Comparison of ENCODE assay signal across 8 mouse cellular contexts in the genomic region with DNA sequence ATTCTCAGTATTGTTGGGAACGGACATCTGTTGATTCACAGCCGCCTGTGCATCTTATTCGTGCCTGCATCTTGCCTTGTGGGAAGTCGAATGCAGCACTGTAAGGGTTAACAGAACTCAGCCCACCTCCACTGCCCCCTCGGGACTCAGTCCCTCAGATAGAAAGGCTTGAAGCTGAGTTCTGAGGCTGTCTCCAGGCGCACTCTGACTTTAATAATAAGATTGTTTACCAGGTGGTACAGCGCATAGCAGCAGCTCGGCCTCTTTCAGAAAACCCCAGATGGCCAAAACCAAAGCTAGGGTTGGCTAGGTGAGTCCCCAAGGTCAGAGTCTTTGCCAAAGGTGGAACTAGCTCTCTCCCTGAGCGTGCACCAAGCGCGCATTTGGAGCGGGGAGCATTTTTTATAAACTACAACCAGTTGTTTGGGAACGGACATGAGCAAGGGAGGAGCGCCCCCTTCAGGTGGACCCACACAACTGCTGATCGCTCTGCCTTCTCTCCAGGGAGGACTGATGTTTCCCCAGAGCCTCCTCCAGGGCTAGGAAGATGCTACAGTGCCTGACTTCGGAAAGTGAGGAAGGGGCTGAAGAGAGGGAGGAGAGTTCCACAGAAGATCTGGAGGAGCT. TPM values are rescaled to one million over a fixed set of nuclear protein-coding genes. Genes with fewer than 3 reads are reported as not detected.
DNase-seq lines count a peak whose midpoint lies in the region; ATAC-seq and TF ChIP-seq lines count a peak whose summit lies in the region.

A gene (plus strand): TSS at position 548 of the 627 bp plus-strand sequence.

- no peak for ATAC-seq in heart, embryonic 16.5 days (replicated peaks; ENCODE audit: extremely low read depth, insufficient read depth, low FRiP score)
- ATAC-seq in liver, postnatal 0 days, result no peak
- no peak for ATAC-seq in neural tube, embryonic 14.5 days (ENCODE audit: low read depth)

- H3K9me3 ChIP-seq in heart, embryonic 16.5 days (replicated peaks; ENCODE audit: control insufficient read depth, low read length), result no peaks in the 10 kb centered on the region
- no peaks in the 10 kb centered on the region for H3K9me3 ChIP-seq in liver, postnatal 0 days (ENCODE audit: low read length)
- no peaks in the 10 kb centered on the region for H3K9me3 ChIP-seq in neural tube, embryonic 14.5 days (ENCODE audit: control insufficient read depth, low read length)

- TF ChIP-seq EP300 in liver, postnatal 0 days (IDR thresholded peaks at IDR 0.05; ENCODE audit: low read depth), result no peak

- no peak within 1 kb of the TSS for H3K27ac ChIP-seq in cortical plate, adult 2 months (ENCODE audit: insufficient read depth, low read length)
- H3K27ac ChIP-seq in heart, embryonic 16.5 days (ENCODE audit: low read length), result no peak within 1 kb of the TSS
- no peak within 1 kb of the TSS for H3K27ac ChIP-seq in liver, postnatal 0 days (ENCODE audit: low read depth)
- no peak within 1 kb of the TSS for H3K27ac ChIP-seq in neural tube, embryonic 14.5 days (ENCODE audit: low read depth, low read length)

- no peaks in the 10 kb centered on the region for H3K4me1 ChIP-seq in cortical plate, adult 2 months (ENCODE audit: control insufficient read depth, insufficient read depth, low read length)
- H3K4me1 ChIP-seq in heart, embryonic 16.5 days (ENCODE audit: control insufficient read depth, insufficient read depth, low read length), result no peaks in the 10 kb centered on the region
- H3K4me1 ChIP-seq in liver, postnatal 0 days (ENCODE audit: insufficient read depth), result no peaks in the 10 kb centered on the region
- no peaks in the 10 kb centered on the region for H3K4me1 ChIP-seq in neural tube, embryonic 14.5 days (ENCODE audit: control insufficient read depth, insufficient read depth, low read length)

- peak; percentile 88 for DNase-seq in A20 (ENCODE audit: low read depth, low spot score)
- peak; percentile 15 for DNase-seq in T-cell, adult 2 months (ENCODE audit: low spot score)
- DNase-seq in kidney, postnatal 14 days, result peak; percentile 66
- peak; percentile 74 for DNase-seq in liver, postnatal 0 days
- peak; percentile 32 for DNase-seq in urinary bladder, postnatal 10 days (ENCODE audit: low spot score)

- H3K4me3 ChIP-seq in cortical plate, adult 2 months (ENCODE audit: insufficient read depth, low read length), result no peak within 1 kb of the TSS
- H3K4me3 ChIP-seq in heart, embryonic 16.5 days (ENCODE audit: low read length), result peak within 1 kb of the TSS; percentile 21; the same call in 1 of the 2 replicates
- H3K4me3 ChIP-seq in liver, postnatal 0 days (ENCODE audit: low read depth, low read length), result no peak within 1 kb of the TSS
- H3K4me3 ChIP-seq in neural tube, embryonic 14.5 days (ENCODE audit: low read depth, low read length), result no peak within 1 kb of the TSS

- H3K27me3 ChIP-seq in heart, embryonic 16.5 days (ENCODE audit: control insufficient read depth, insufficient read depth, low read length), result peaks cover 9% of the 10 kb centered on the region
- 0 out of 2 replicates have a peak, but pooled peaks cover 3% of the 10 kb centered on the region for H3K27me3 ChIP-seq in liver, postnatal 0 days (ENCODE audit: insufficient read depth, low read length)
- H3K27me3 ChIP-seq in neural tube, embryonic 14.5 days (ENCODE audit: control insufficient read depth, insufficient read depth, low read length), result no peaks in the 10 kb centered on the region

- H3K4me2 ChIP-seq in heart, embryonic 16.5 days (ENCODE audit: low read depth, low read length), result peak within 1 kb of the TSS; percentile 58
- peak within 1 kb of the TSS; percentile 47; the same call in 1 of the 2 replicates for H3K4me2 ChIP-seq in liver, postnatal 0 days (ENCODE audit: low read depth, low read length)
- H3K4me2 ChIP-seq in neural tube, embryonic 14.5 days (ENCODE audit: low read depth, low read length), result peak within 1 kb of the TSS; percentile 20; the same call in 1 of the 2 replicates

- no peaks in the 10 kb centered on the region for H3K36me3 ChIP-seq in heart, embryonic 16.5 days (ENCODE audit: control insufficient read depth, insufficient read depth)
- H3K36me3 ChIP-seq in liver, postnatal 0 days (replicated peaks; ENCODE audit: insufficient read depth, low read length), result no peaks in the 10 kb centered on the region
- no peaks in the 10 kb centered on the region for H3K36me3 ChIP-seq in neural tube, embryonic 14.5 days (ENCODE audit: control insufficient read depth, insufficient read depth, low read length)

- no peak within 1 kb of the TSS for H3K9ac ChIP-seq in heart, embryonic 16.5 days (ENCODE audit: low read length)
- no peak within 1 kb of the TSS for H3K9ac ChIP-seq in liver, postnatal 0 days (replicated peaks)
- no peak within 1 kb of the TSS for H3K9ac ChIP-seq in neural tube, embryonic 14.5 days (replicated peaks; ENCODE audit: low read depth, low read length)

- 22% methylated on average over 16 of the region's 16 CpGs for WGBS in heart, embryonic 16.5 days
- 22% methylated on average over 16 of the region's 16 CpGs for WGBS in liver, postnatal 0 days (ENCODE audit: insufficient replicate concordance)
- 16% methylated on average over 16 of the region's 16 CpGs for WGBS in neural tube, embryonic 14.5 days

- TF ChIP-seq CTCF in cortical plate, adult 2 months (IDR thresholded peaks at IDR 0.05; ENCODE audit: extremely low read depth, insufficient read depth, low read length), result peak; percentile 61
- TF ChIP-seq CTCF in liver, postnatal 0 days (IDR thresholded peaks at IDR 0.05; ENCODE audit: low read depth), result peak; percentile 76

- TF ChIP-seq POLR2A in cortical plate, adult 2 months (IDR thresholded peaks at IDR 0.05; ENCODE audit: extremely low read depth, insufficient read depth, low read length), result no peak

RNA-seq across cellular contexts. Expression of the gene that starts here (rescaled TPM):
- 0.15 and 0.27 TPM in 2 replicates for polyA plus RNA-seq in cortical plate, adult 2 months (2012; rRNA removed)
- polyA plus RNA-seq in heart, embryonic 16.5 days (2015; fragmentation: Nextera tagmentation; extraction: Ambion mirVana), result 0.13 and 0.24 TPM in 2 replicates
- not detected in 2 replicates for polyA plus RNA-seq in liver, postnatal 0 days (2015; fragmentation: Nextera tagmentation; extraction: Ambion mirVana)
- 0.27 TPM in 1 of 2 replicates, not detected in the other for polyA plus RNA-seq in neural tube, embryonic 14.5 days (2014; fragmentation: Nextera tagmentation; extraction: Ambion mirVana)

Comparison
In these comparisons a context has a peak if more than half of its experiments do, and no peak if none do; other contexts are left out.
1. Peak in DNase-seq and H3K4me2 ChIP-seq in liver, postnatal 0 days; RNA of the gene not detected or under 1 TPM.
2. DNase-seq: peak in every context shown above with its lines; median percentile 88 in A20; 74 in liver, postnatal 0 days; 66 in kidney, postnatal 14 days; 32 in urinary bladder, postnatal 10 days; 15 in T-cell, adult 2 months.